Mouse (Mus musculus) WW6 (cell line): Measurements from ENCODE around the gene Emsy.

Experiments
- DNase-seq: peaks from one replicate; pipeline ENCODE4 v3.0.0-alpha.2; 2013; ENCODE audit warnings: low read depth, low spot score

Gene Emsy

GRCm38 (mm10) chr7:98542731-98543142 lies 113.8 kb downstream of the Emsy start:
- no peak for DNase-seq

GRCm38 (mm10) chr7:98542267-98542666 lies 114.3 kb downstream of the Emsy start:
- no peak for DNase-seq

- DNase-seq: no peak
Measured at GRCm38 (mm10) chr7:98541564-98541963, 115.0 kb downstream of the Emsy start.

- no peak for DNase-seq
Measured at GRCm38 (mm10) chr7:98540879-98541278, 115.7 kb downstream of the Emsy start.

GRCm38 (mm10) chr7:98537967-98538573 lies 118.5 kb downstream of the Emsy start:
- DNase-seq: no peak

GRCm38 (mm10) chr7:98537210-98537966 lies 119.2 kb downstream of the Emsy start:
- DNase-seq: no peak
